In genomic region chr9:119339558-119340211, GRCm38 (mm10) we compare ENCODE assay signal across 8 mouse cellular contexts. TPM values are rescaled to one million over a fixed set of nuclear protein-coding genes. Genes with fewer than 3 reads are reported as not detected.
A peak's percentile ranks its signal among the peaks of the same experiment; 100 is the strongest.
DNase-seq lines count a peak whose midpoint lies in the region; ATAC-seq and TF ChIP-seq lines count a peak whose summit lies in the region.

Gene Acaa1a, plus strand, starts transcription at chr9:119339676.

- peak within 1 kb of the TSS; percentile 88 for H3K4me3 ChIP-seq in embryonic facial prominence, embryonic 12.5 days
- peak within 1 kb of the TSS; percentile 89 for H3K4me3 ChIP-seq in heart, adult 2 months
- peak within 1 kb of the TSS; percentile 90 for H3K4me3 ChIP-seq in kidney, adult 2 months (ENCODE audit: insufficient read depth, low read depth, low read length)
- H3K4me3 ChIP-seq in limb, embryonic 15.5 days, result peak within 1 kb of the TSS; percentile 77
- peak within 1 kb of the TSS; percentile 75 for H3K4me3 ChIP-seq in midbrain, embryonic 16.5 days (ENCODE audit: low read depth, low read length)

- peaks cover 5% of the 10 kb centered on the region; the same call in 1 of the 2 replicates for H3K27me3 ChIP-seq in embryonic facial prominence, embryonic 12.5 days
- H3K27me3 ChIP-seq in heart, adult 2 months (ENCODE audit: control insufficient read depth, insufficient read depth, low read length), result no peaks in the 10 kb centered on the region
- no peaks in the 10 kb centered on the region for H3K27me3 ChIP-seq in kidney, adult 2 months (replicated peaks; ENCODE audit: control insufficient read depth, insufficient read depth, low read length)
- no peaks in the 10 kb centered on the region for H3K27me3 ChIP-seq in limb, embryonic 15.5 days
- 0 out of 2 replicates have a peak, but pooled peaks cover 5% of the 10 kb centered on the region for H3K27me3 ChIP-seq in midbrain, embryonic 16.5 days (ENCODE audit: control insufficient read depth, insufficient read depth, low read depth, low read length)

- H3K36me3 ChIP-seq in embryonic facial prominence, embryonic 12.5 days, result peaks cover 16% of the 10 kb centered on the region
- H3K36me3 ChIP-seq in heart, adult 2 months (ENCODE audit: control insufficient read depth, insufficient read depth, low read length), result no peaks in the 10 kb centered on the region
- H3K36me3 ChIP-seq in kidney, adult 2 months (ENCODE audit: control insufficient read depth, insufficient read depth, low read length), result no peaks in the 10 kb centered on the region
- H3K36me3 ChIP-seq in limb, embryonic 15.5 days, result peaks cover 30% of the 10 kb centered on the region
- H3K36me3 ChIP-seq in midbrain, embryonic 16.5 days (ENCODE audit: control insufficient read depth, insufficient read depth, low read length), result peaks cover 7% of the 10 kb centered on the region; the same call in 1 of the 2 replicates

- no peaks in the 10 kb centered on the region for H3K79me2 ChIP-seq in heart, adult 2 months (replicated peaks; ENCODE audit: control insufficient read depth, insufficient read depth, low read length)

- no peaks in the 10 kb centered on the region for H3K9me3 ChIP-seq in embryonic facial prominence, embryonic 12.5 days
- no peaks in the 10 kb centered on the region for H3K9me3 ChIP-seq in limb, embryonic 15.5 days
- no peaks in the 10 kb centered on the region for H3K9me3 ChIP-seq in midbrain, embryonic 16.5 days (replicated peaks; ENCODE audit: control insufficient read depth, low read length, poor library complexity, severe bottlenecking)

- TF ChIP-seq POLR2A in heart, adult 2 months (IDR thresholded peaks at IDR 0.05; ENCODE audit: insufficient read depth, low read depth, low read length), result peak; percentile 75
- TF ChIP-seq POLR2A in kidney, adult 2 months (IDR thresholded peaks at IDR 0.05; ENCODE audit: low read depth, low read length), result no peak

- TF ChIP-seq EP300 in heart, adult 2 months (IDR thresholded peaks at IDR 0.05; ENCODE audit: insufficient read depth, low read depth, low read length), result no peak

- WGBS in embryonic facial prominence, embryonic 12.5 days, result under 1% methylated on average over 43 of the region's 43 CpGs
- under 1% methylated on average over 43 of the region's 43 CpGs for WGBS in heart, adult 2 months
- under 1% methylated on average over 43 of the region's 43 CpGs for WGBS in kidney, adult 2 months
- under 1% methylated on average over 43 of the region's 43 CpGs for WGBS in limb, embryonic 15.5 days
- WGBS in midbrain, embryonic 16.5 days, result 2% methylated on average over 43 of the region's 43 CpGs

- peak; percentile 43 for TF ChIP-seq CTCF in heart, adult 2 months (IDR thresholded peaks at IDR 0.05)
- 0 out of 2 replicates have a peak, but pooled peaks have one; percentile 0 for TF ChIP-seq CTCF in kidney, adult 2 months (conservative IDR thresholded peaks at IDR 0.05; ENCODE audit: insufficient read depth, insufficient read length, low read depth, low read length)

- peaks cover 20% of the 10 kb centered on the region for H3K4me1 ChIP-seq in embryonic facial prominence, embryonic 12.5 days
- peaks cover 6% of the 10 kb centered on the region for H3K4me1 ChIP-seq in heart, adult 2 months (ENCODE audit: control insufficient read depth, insufficient read depth, low read length)
- H3K4me1 ChIP-seq in kidney, adult 2 months (ENCODE audit: control insufficient read depth, insufficient read depth, low read length), result peaks cover 19% of the 10 kb centered on the region
- peaks cover 32% of the 10 kb centered on the region for H3K4me1 ChIP-seq in limb, embryonic 15.5 days
- H3K4me1 ChIP-seq in midbrain, embryonic 16.5 days (ENCODE audit: control insufficient read depth, insufficient read depth, low read length), result peaks cover 20% of the 10 kb centered on the region

- H3K27ac ChIP-seq in embryonic facial prominence, embryonic 12.5 days, result peak within 1 kb of the TSS; percentile 92
- H3K27ac ChIP-seq in heart, adult 2 months, result peak within 1 kb of the TSS; percentile 95
- H3K27ac ChIP-seq in kidney, adult 2 months (ENCODE audit: insufficient read depth, low read depth, low read length), result peak within 1 kb of the TSS; percentile 87
- H3K27ac ChIP-seq in limb, embryonic 15.5 days, result peak within 1 kb of the TSS; percentile 94
- peak within 1 kb of the TSS; percentile 87 for H3K27ac ChIP-seq in midbrain, embryonic 16.5 days (ENCODE audit: low read length)

- H3K9ac ChIP-seq in embryonic facial prominence, embryonic 12.5 days, result peak within 1 kb of the TSS; percentile 57
- peak within 1 kb of the TSS; percentile 88 for H3K9ac ChIP-seq in heart, adult 2 months (ENCODE audit: low read depth, low read length)
- peak within 1 kb of the TSS; percentile 80 for H3K9ac ChIP-seq in limb, embryonic 15.5 days
- H3K9ac ChIP-seq in midbrain, embryonic 16.5 days (ENCODE audit: low read depth, low read length), result peak within 1 kb of the TSS; percentile 82

- ATAC-seq in embryonic facial prominence, embryonic 12.5 days (ENCODE audit: insufficient number of reproducible peaks, insufficient read depth, low FRiP score, low TSS enrichment), result no peak
- ATAC-seq in limb, embryonic 15.5 days (ENCODE audit: insufficient number of reproducible peaks, low FRiP score, low TSS enrichment, low read depth), result no peak
- ATAC-seq in midbrain, embryonic 16.5 days, result no peak

- peak; percentile 87 for DNase-seq in 416B (ENCODE audit: low read depth)
- DNase-seq in adrenal gland, adult 8-10 months, result peak; percentile 74
- DNase-seq in heart, adult 2 months, result peak; percentile 84 to 87
- peak; percentile 87 for DNase-seq in kidney, adult 2 months
- peak; percentile 76 to 83 for DNase-seq in spleen, postnatal 36 days (ENCODE audit: low spot score in 2 of 2)

- peak within 1 kb of the TSS; percentile 71 for H3K4me2 ChIP-seq in embryonic facial prominence, embryonic 12.5 days (replicated peaks)
- H3K4me2 ChIP-seq in limb, embryonic 15.5 days, result peak within 1 kb of the TSS; percentile 74
- H3K4me2 ChIP-seq in midbrain, embryonic 16.5 days (ENCODE audit: low read length), result peak within 1 kb of the TSS; percentile 72

- intact Hi-C loops in heart, adult 2 months (cut with DNase I), result loop anchor here (2.0 to 10.0 kb wide), 3 partner anchors 17 to 235 kb away; partner anchors contain the start of genes Acvr2b, Dlec1 and Oxsr1

RNA-seq across cellular contexts. Expression of gene Acaa1a, which starts in this region (rescaled TPM):
- 100 to 1,000 TPM; 128 to 155 (median 138) TPM for total RNA-seq in adrenal gland, adult 8-10 months (2022)
- polyA plus RNA-seq in embryonic facial prominence, embryonic 12.5 days (2016; fragmentation: Nextera tagmentation; extraction: Ambion mirVana), result 93.7 and 97.8 TPM in 2 replicates
- 10 to 100 TPM; 72.4 to 78.5 TPM for total RNA-seq in heart, adult 2 months (2021)
- polyA plus RNA-seq in heart, adult 2 months (2012; rRNA removed), result 104 and 107 TPM in 2 replicates
- polyA plus RNA-seq in kidney, adult 2 months (2012; rRNA removed), result 229 and 272 TPM in 2 replicates
- 112 and 121 TPM in 2 replicates for polyA plus RNA-seq in limb, embryonic 15.5 days (2015; fragmentation: Nextera tagmentation; extraction: Ambion mirVana)
- polyA plus RNA-seq in midbrain, embryonic 16.5 days (2015; fragmentation: Nextera tagmentation; extraction: Ambion mirVana), result 113 and 116 TPM in 2 replicates
